Mouse (Mus musculus) myocyte (in vitro differentiated cells): ENCODE measurements around the gene Gm39115.

ENCODE experiments used
- CEBPB ChIP-seq: IDR thresholded peaks from 2 replicates; pipeline ENCODE4 v1.6.1; 2011; ENCODE audit warnings: mild to moderate bottlenecking, moderate library complexity; ENCODE audit not compliant: poor library complexity, insufficient read depth, severe bottlenecking
- E2F4 ChIP-seq: IDR thresholded peaks from one replicate; pipeline ENCODE4 v1.6.1; 2011; ENCODE audit warnings: mild to moderate bottlenecking, control low read depth, moderate library complexity; ENCODE audit not compliant: insufficient read depth
- MAX ChIP-seq: IDR thresholded peaks from one replicate; pipeline ENCODE4 v1.6.1; 2011; ENCODE audit warnings: low read depth, mild to moderate bottlenecking, control low read depth
- MYOD1 ChIP-seq, 3 experiments: IDR thresholded peaks; one replicate each; pipeline ENCODE4 v1.6.1; 2011; ENCODE audit warnings: control low read depth in 2 of 3, low read depth in 2 of 3, mild to moderate bottlenecking in 2 of 3, moderate library complexity in 1 of 3; ENCODE audit not compliant: insufficient read length in 2 of 3, control insufficient read depth in 1 of 3
- MYOG ChIP-seq, 3 experiments: IDR thresholded peaks; one replicate each; pipeline ENCODE4 v1.6.1; 2011; ENCODE audit warnings: control low read depth in 2 of 3, low read depth in 2 of 3, mild to moderate bottlenecking in 2 of 3; ENCODE audit not compliant: insufficient read length in 2 of 3, control insufficient read depth in 1 of 3, insufficient read depth in 1 of 3
- POLR2A ChIP-seq: IDR thresholded peaks from one replicate; pipeline ENCODE4 v1.6.1; 2011; ENCODE audit warnings: low read depth, mild to moderate bottlenecking, control low read depth, moderate library complexity; ENCODE audit not compliant: insufficient read length
- POLR2AphosphoS2 ChIP-seq: IDR thresholded peaks from one replicate; pipeline ENCODE4 v1.6.1; 2011; ENCODE audit warnings: low read depth, control low read depth; ENCODE audit not compliant: insufficient read length
- REST ChIP-seq: IDR thresholded peaks from one replicate; pipeline ENCODE4 v1.6.1; 2011; ENCODE audit warnings: mild to moderate bottlenecking, control low read depth, moderate library complexity; ENCODE audit not compliant: insufficient read depth, insufficient read length
- SRF ChIP-seq: IDR thresholded peaks from one replicate; pipeline ENCODE4 v1.6.1; 2011; ENCODE audit warnings: low read depth; ENCODE audit not compliant: control insufficient read depth, insufficient read length
- TCF12 ChIP-seq: IDR thresholded peaks from one replicate; pipeline ENCODE4 v1.6.1; 2011; ENCODE audit warnings: mild to moderate bottlenecking, control low read depth; ENCODE audit not compliant: poor library complexity, insufficient read depth, severe bottlenecking
- TCF3 ChIP-seq: IDR thresholded peaks from one replicate; pipeline ENCODE4 v1.6.1; 2011; ENCODE audit warnings: low read depth, control low read depth; ENCODE audit not compliant: insufficient read length
- USF1 ChIP-seq: IDR thresholded peaks from one replicate; pipeline ENCODE4 v1.6.1; 2011; ENCODE audit warnings: low read depth, mild to moderate bottlenecking, control low read depth, moderate library complexity

GRCm38 (mm10) chr7:142145413-142145940 is 9.6 kb upstream of the Gm39115 start:
- TF ChIP-seq REST (no peak), TCF12 (no peak), MYOD1 (IDR thresholded peaks at IDR 0.05; ENCODE audit: control insufficient read depth in 1 of 3, insufficient read length in 2 of 3, low read depth in 2 of 3) (no peak), POLR2A (no peak), SRF (no peak), POLR2AphosphoS2 (no peak), TCF3 (no peak), MAX (no peak), USF1 (no peak), E2F4 (no peak), MYOG (IDR thresholded peaks at IDR 0.05; ENCODE audit: control insufficient read depth in 1 of 3, insufficient read depth in 1 of 3, insufficient read length in 2 of 3, low read depth in 2 of 3) (no peak), CEBPB (no peak)
